Mouse (Mus musculus) kidney, adult 2 months (tissue): ENCODE results near the gene Pdia2.
A peak's percentile ranks its signal among the peaks of the same experiment; 100 is the strongest.

Experiments
- CTCF ChIP-seq: fragments of 200-500 bp; conservative IDR thresholded peaks from 2 replicates; pipeline ENCODE4 v1.5.1; 2011; ENCODE audit warnings: low read depth, mild to moderate bottlenecking, control low read depth, low read length, moderate library complexity, mixed read lengths; ENCODE audit not compliant: insufficient read depth, insufficient read length
- POLR2A ChIP-seq: fragments of 200-500 bp; IDR thresholded peaks from one replicate; pipeline ENCODE4 v1.6.1; 2011; ENCODE audit warnings: low read depth, low read length, control low read depth

DNA sequence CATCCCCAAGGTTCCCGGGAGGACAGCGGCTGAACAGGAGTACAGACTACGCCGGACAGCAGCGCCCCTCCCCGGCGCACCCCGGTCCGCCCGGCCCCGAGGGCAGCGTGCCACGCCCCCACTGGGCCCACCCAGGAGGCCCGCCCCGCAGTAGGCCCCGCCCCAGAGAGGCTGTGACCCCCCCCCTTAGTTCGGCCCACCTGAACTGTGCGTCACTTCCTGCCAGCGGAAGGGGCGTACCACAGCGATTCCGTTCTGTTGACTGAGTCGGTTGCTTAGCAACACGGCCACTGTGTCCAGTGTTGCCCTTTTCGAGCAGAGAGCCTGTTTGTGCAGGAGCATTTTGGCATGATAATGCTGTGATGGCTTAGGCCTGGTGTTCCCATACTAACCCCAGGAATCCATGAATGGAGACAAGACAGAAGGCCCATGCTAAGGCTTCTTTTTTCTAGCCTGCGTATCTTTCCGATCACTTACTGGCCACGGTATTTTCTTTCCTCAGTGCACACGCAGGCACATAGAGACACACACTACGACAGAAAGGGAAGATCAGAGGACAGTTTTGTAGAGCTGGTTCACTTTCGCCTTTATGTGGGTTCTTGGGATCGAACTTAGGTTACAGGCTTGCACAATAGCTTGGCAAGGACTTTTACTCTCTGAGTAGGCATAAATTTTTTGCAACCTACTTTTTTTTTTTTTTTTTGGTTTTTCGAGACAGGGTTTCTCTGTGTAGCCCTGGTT is 45.4 kb upstream of the Pdia2 start, which contains the start of gene Fam234a:
- TF ChIP-seq POLR2A (peak; percentile 4), CTCF (no peak)
